Mouse (Mus musculus): ENCODE data around the gene Dcxr.

GRCm38 (mm10) chr11:120730331-120730870 lies 3.3 kb upstream of the Dcxr start:
- TF ChIP-seq CTCF (IDR thresholded peaks at IDR 0.05; ENCODE audit: low read depth): no peak
- no peak for TF ChIP-seq EP300 (IDR thresholded peaks at IDR 0.05; ENCODE audit: low read depth)
